Mouse (Mus musculus) heart, adult 2 months (tissue): ENCODE measurements around the gene Gm49510. TPM values are rescaled to one million over a fixed set of nuclear protein-coding genes. Genes with fewer than 3 reads are reported as not detected.
A peak's percentile ranks its signal among the peaks of the same experiment; 100 is the strongest.

Experiments used
- DNase-seq, 2 experiments: peaks; one replicate each; pipeline ENCODE4 v3.0.0; 2021
- H3K27ac ChIP-seq: fragments of 200-600 bp; 2 replicates; pipeline ENCODE4 v1.8.1; 2022
- H3K27me3 ChIP-seq: fragments of 200-500 bp; 2 replicates; pipeline ENCODE4 v1.6.1; 2012; ENCODE audit warnings: mild to moderate bottlenecking, low read length, inconsistent platforms, mixed read lengths; ENCODE audit not compliant: control insufficient read depth, insufficient read depth
- H3K36me3 ChIP-seq: fragments of 200-500 bp; 2 replicates; pipeline ENCODE4 v1.6.1; 2012; ENCODE audit warnings: low read length, inconsistent platforms; ENCODE audit not compliant: control insufficient read depth, insufficient read depth
- H3K4me1 ChIP-seq: fragments of 200-500 bp; 2 replicates; pipeline ENCODE4 v1.6.1; 2011; ENCODE audit warnings: low read length; ENCODE audit not compliant: control insufficient read depth, insufficient read depth
- H3K4me3 ChIP-seq: fragments of 200-600 bp; 2 replicates; pipeline ENCODE4 v1.8.1; 2022
- H3K79me2 ChIP-seq: fragments of 200-500 bp; replicated peaks from 2 replicates; pipeline ENCODE4 v1.6.1; 2012; ENCODE audit warnings: mild to moderate bottlenecking, inconsistent platforms, low read length, moderate library complexity, mixed read lengths; ENCODE audit not compliant: control insufficient read depth, insufficient read depth
- H3K9ac ChIP-seq: fragments of 200-500 bp; 2 replicates; pipeline ENCODE4 v1.6.1; 2012; ENCODE audit warnings: low read depth, mild to moderate bottlenecking, control low read depth, inconsistent platforms, low read length, mixed read lengths
- CTCF ChIP-seq: fragments of 200-600 bp; IDR thresholded peaks from 2 replicates; pipeline ENCODE4 v1.8.1; 2022; ENCODE audit warnings: antibody characterized with exemption, mild to moderate bottlenecking, moderate library complexity
- EP300 ChIP-seq: fragments of 200-500 bp; IDR thresholded peaks from 2 replicates; pipeline ENCODE4 v1.6.1; 2011; ENCODE audit warnings: low read depth, low read length, control low read depth; ENCODE audit not compliant: insufficient read depth
- POLR2A ChIP-seq: fragments of 200-500 bp; IDR thresholded peaks from 2 replicates; pipeline ENCODE4 v1.6.1; 2011; ENCODE audit warnings: mild to moderate bottlenecking, low read depth, low read length, control low read depth; ENCODE audit not compliant: insufficient read depth
- WGBS: fragments of 180-500 bp; shearing (Covaris S2); methylation state at CpG from one replicate; pipeline ENCODE4 v1.1.7; 2018; 5-methylcytosine and 5-hydroxymethylcytosine counted together
- intact Hi-C: fragments of 180-260 bp; cut with DNase I; formaldehyde crosslinking; loops from one replicate; pipeline ENCODE4 v1.15.1; 2025
- polyA plus RNA-seq: library from polyadenylated mRNA; depleted of rRNA; stranded (reverse); fragments of >200 nt; gene quantifications from 2 replicates; pipeline ENCODE4 v1.2.3, GENCODE M21; 2012
- total RNA-seq, 2 experiments: library from RNA; stranded (reverse); gene quantifications; 2 replicates each; pipeline ENCODE4 v1.2.3; 2021

The Gm49510 gene
- total and polyA plus RNA-seq, 3 experiments = 0.04 TPM; not detected in 2

DNA sequence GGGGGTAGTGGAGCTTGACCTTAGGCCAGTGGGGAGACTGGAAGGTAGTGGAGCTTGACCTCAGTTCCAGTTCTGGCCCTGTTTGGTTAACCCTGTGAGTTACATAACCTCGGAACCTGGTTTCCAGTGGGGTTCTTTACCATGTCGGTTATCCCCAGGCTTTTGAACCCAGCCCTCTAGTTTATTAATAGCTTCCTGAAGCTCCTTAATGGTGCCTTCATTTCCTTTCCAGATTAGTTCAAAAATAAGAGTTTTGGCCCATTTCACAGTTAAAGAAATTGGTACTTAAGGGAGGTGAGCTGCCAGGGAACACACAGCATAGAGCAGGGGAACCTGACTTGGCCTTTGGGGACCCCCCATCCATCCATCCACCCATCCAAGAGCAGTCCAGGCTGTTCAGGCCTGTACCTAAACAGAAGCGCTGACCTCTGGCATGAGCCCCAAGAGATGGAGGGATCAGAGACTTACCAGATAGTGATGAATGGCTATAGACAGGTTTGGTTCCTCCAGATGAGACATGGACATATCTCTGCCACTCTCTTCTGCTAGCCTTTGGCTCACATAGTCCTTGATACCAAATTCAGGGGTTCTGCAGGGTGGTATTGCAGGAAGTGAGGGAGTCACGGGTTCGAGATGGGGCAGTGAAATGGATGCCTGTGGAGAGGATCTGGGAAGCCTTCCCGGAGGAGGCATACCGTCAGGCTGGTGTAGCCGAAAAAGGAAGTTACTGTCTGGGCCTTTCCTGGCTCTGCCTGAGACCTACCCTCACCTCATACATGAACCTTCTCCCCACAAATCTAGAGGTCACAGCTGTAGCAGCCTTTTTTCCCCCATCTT lies 15.6 kb downstream of the Gm49510 start:
- TF ChIP-seq POLR2A (no peak), EP300 (no peak), CTCF (no peak)

GRCm38 (mm10) chr15:78915660-78916017 lies 16.2 kb downstream of the Gm49510 start:
- no peak overlapping the region for H3K27ac ChIP-seq
- H3K4me1 ChIP-seq = peaks cover 2% of the 10 kb centered on the region
- H3K79me2 ChIP-seq = no peaks in the 10 kb centered on the region
- H3K4me3 ChIP-seq = no peak overlapping the region
- H3K36me3 ChIP-seq = no peaks in the 10 kb centered on the region
- no peak overlapping the region for H3K9ac ChIP-seq
- peaks cover 2% of the 10 kb centered on the region; the same call in 1 of the 2 replicates for H3K27me3 ChIP-seq
- DNase-seq = peak; percentile 70 to 73
- intact Hi-C loops = loop anchor here (1.0 to 5.0 kb wide), 4 partner anchors 16 to 157 kb away; no protein-coding TSS in a partner anchor
- 3% methylated on average over 8 of the region's 8 CpGs for WGBS
- TF ChIP-seq POLR2A (no peak), EP300 (peak; percentile 96), CTCF (peak; percentile 83)

More for the DNA sequence above, 15.6 kb downstream of the Gm49510 start:
- Histone ChIP-seq H3K79me2 (no peaks in the 10 kb centered on the region), H3K27ac (no peak overlapping the region), H3K4me3 (no peak overlapping the region), H3K4me1 (peaks cover 2% of the 10 kb centered on the region), H3K9ac (no peak overlapping the region), H3K36me3 (no peaks in the 10 kb centered on the region), H3K27me3 (peaks cover 2% of the 10 kb centered on the region; the same call in 1 of the 2 replicates)
- 59% methylated on average over 8 of the region's 8 CpGs for WGBS
- no peak for DNase-seq
- intact Hi-C loops = loop anchor here (1.0 to 5.0 kb wide), 5 partner anchors 16 to 157 kb away; partner anchors contain the start of gene H1f0

DNA sequence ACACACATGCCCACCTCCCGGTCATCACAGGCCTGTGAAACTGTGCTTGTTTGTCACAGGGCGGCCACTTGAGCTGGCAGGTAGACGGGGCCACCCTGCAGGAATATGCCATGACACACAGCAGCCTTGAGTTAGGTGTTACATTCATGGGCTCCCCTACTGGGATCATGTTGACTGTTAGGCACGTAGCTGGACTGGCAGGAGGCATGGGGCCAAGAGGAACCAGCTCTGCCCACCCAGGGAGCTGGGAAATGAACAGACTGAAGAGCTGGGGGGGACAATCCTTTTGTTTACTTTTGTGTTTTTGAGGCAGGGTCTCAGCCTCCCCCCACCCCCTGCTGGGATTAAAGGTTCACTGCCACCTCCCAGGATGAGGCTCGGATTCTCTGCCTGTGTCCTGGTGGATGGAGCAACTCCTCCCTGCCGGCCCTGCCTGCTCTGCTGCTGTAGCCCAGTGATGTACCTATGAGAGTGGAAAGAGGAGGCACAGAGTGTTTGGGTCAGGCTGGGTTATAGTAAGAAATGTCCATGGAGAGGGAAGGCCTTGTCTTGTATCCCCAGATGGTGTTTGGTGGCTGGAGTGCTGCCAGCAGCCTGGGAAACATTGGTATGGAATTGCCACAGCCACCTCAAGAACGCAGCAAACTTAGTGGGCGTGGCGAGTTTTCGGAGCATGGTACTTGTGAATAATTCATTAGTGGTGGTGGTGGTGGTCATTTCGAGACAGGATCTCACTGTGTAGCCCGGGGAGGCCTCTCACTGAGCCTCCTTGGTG lies 16.8 kb downstream of the Gm49510 start:
- Histone ChIP-seq H3K36me3 (no peaks in the 10 kb centered on the region), H3K79me2 (no peaks in the 10 kb centered on the region), H3K27me3 (peaks cover 2% of the 10 kb centered on the region; the same call in 1 of the 2 replicates), H3K27ac (no peak overlapping the region), H3K4me1 (peaks cover 2% of the 10 kb centered on the region), H3K9ac (no peak overlapping the region), H3K4me3 (no peak overlapping the region)
- intact Hi-C loops = loop anchor here (5.0 kb wide), 1 partner anchor 156 kb away; no protein-coding TSS in a partner anchor
- 83% methylated on average over 12 of the region's 12 CpGs for WGBS
- no peak; the same call in 1 of the 2 replicates for TF ChIP-seq EP300
- TF ChIP-seq CTCF = no peak
- no peak for TF ChIP-seq POLR2A
- no peak for DNase-seq

- no peak for DNase-seq
- H3K27me3 ChIP-seq = peaks cover 2% of the 10 kb centered on the region; the same call in 1 of the 2 replicates
- peaks cover 2% of the 10 kb centered on the region for H3K4me1 ChIP-seq
- WGBS = 89% methylated on average over 23 of the region's 23 CpGs
- intact Hi-C loops = loop anchor here (5.0 kb wide), 1 partner anchor 154 kb away; no protein-coding TSS in a partner anchor
- H3K4me3 ChIP-seq = no peak overlapping the region
- no peaks in the 10 kb centered on the region for H3K79me2 ChIP-seq
- TF ChIP-seq POLR2A (no peak), CTCF (no peak), EP300 (no peak)
- H3K36me3 ChIP-seq = no peaks in the 10 kb centered on the region
- H3K9ac ChIP-seq = no peak overlapping the region
- no peak overlapping the region for H3K27ac ChIP-seq
These were observed 18.7 kb downstream of the Gm49510 start for GRCm38 (mm10) chr15:78918126-78918525.

GRCm38 (mm10) chr15:78919914-78920313 lies 20.4 kb downstream of the Gm49510 start:
- intact Hi-C loops = loop anchor here (5.0 kb wide), 1 partner anchor 152 kb away; no protein-coding TSS in a partner anchor
- Histone ChIP-seq H3K36me3 (no peaks in the 10 kb centered on the region), H3K9ac (no peak overlapping the region), H3K79me2 (no peaks in the 10 kb centered on the region), H3K27me3 (no peaks in the 10 kb centered on the region), H3K4me3 (no peak overlapping the region), H3K27ac (no peak overlapping the region), H3K4me1 (no peaks in the 10 kb centered on the region; the same call in 1 of the 2 replicates)
- DNase-seq = no peak
- WGBS = 82% methylated on average over 12 of the region's 12 CpGs
- TF ChIP-seq EP300 = no peak
- no peak for TF ChIP-seq POLR2A
- TF ChIP-seq CTCF = no peak
